Mouse (Mus musculus): ENCODE measurements around the gene Smim13. TPM values are rescaled to one million over a fixed set of nuclear protein-coding genes. Genes with fewer than 3 reads are reported as not detected.
A peak's percentile ranks its signal among the peaks of the same experiment; 100 is the strongest.
"Not testable (repeated sequence)": the region's sequence is repeated elsewhere in the genome, so short reads cannot be mapped to it uniquely, and the experiment has no call there.

Smim13 gene
- polyA plus RNA-seq, 1 experiment from 2014 or later, result 16.0 TPM

DNA sequence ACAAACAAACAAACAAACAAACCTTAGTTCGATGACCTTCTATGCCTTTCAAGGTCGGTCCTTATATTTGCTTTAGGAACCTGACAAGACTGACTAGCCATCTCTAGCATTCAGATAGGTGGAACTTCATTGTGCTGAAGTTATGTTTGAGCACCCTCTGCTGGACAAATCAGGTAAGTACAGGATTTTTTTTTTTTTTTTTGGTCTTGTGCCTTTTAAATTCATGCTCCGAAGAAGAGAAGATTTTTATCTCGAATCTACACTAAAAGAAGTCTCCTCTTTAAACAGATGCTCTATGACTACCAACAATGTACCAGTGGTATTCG lies 10.9 kb upstream of the Smim13 start:
- WGBS, result 9% methylated on average over 5 of the region's 5 CpGs
- Histone ChIP-seq H3K4me3 (no peak overlapping the region), H3K4me2 (no peak overlapping the region), H3K27me3 (no peaks in the 10 kb centered on the region), H3K9me3 (no peaks in the 10 kb centered on the region; the same call in 1 of the 2 replicates), H3K4me1 (no peaks in the 10 kb centered on the region), H3K36me3 (no peaks in the 10 kb centered on the region), H3K9ac (no peak overlapping the region), H3K27ac (no peak overlapping the region)
- no peak for ATAC-seq (ENCODE audit: insufficient number of reproducible peaks, insufficient read depth, low FRiP score, low TSS enrichment, low read depth)

DNA sequence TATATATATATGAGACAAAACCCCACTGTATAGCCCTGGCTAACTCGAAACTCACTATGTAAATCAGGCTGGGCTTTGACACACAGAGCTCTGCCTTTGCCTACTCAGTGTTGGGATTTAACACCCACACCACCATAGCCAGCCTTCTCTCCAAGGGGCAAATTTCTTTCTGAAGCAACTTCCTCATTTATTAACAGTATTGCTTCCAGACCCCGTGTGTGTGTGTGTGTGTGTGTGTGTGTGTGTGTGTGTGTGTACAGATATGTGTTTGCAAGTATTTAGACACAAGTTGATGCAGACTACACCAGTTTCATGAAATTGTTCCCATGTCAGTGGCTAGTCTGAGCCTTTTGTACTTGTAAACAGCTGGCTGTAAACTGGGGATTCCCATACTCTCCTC lies 8.1 kb upstream of the Smim13 start:
- Histone ChIP-seq H3K9me3 (no peaks in the 10 kb centered on the region; the same call in 1 of the 2 replicates), H3K4me2 (no peak overlapping the region), H3K27ac (no peak overlapping the region), H3K4me1 (no peaks in the 10 kb centered on the region), H3K36me3 (no peaks in the 10 kb centered on the region), H3K4me3 (no peak overlapping the region), H3K9ac (no peak overlapping the region), H3K27me3 (no peaks in the 10 kb centered on the region)
- ATAC-seq (ENCODE audit: insufficient number of reproducible peaks, insufficient read depth, low FRiP score, low TSS enrichment, low read depth), result no peak
- WGBS, result 68% methylated on average over 2 of the region's 2 CpGs

DNA sequence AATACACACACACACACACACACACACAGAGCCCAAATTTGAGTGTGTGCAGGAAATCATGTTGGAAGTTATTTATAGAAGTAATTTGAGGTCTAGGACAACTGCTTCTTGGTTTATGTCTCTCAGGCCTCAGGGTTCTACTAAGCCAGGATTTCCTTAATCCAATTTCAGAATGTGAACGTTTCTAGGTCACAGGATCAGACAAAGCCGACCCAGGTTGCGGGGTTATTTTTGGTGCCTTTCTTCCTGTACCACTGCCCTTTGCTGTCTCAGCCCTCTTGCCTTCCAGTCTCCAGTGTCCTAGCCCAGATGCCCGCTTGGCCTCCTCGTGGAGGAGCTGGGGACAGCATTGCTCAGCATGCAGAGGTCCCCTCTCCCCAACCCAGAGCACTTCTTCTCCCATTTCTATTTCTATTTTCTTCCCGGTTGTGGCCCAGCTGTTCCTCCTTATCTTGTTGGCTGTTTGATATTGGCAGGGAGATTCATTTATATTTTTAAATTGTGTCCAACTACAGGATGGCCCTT lies 5.3 kb upstream of the Smim13 start:
- 46% methylated on average over 6 of the region's 6 CpGs for WGBS

DNA sequence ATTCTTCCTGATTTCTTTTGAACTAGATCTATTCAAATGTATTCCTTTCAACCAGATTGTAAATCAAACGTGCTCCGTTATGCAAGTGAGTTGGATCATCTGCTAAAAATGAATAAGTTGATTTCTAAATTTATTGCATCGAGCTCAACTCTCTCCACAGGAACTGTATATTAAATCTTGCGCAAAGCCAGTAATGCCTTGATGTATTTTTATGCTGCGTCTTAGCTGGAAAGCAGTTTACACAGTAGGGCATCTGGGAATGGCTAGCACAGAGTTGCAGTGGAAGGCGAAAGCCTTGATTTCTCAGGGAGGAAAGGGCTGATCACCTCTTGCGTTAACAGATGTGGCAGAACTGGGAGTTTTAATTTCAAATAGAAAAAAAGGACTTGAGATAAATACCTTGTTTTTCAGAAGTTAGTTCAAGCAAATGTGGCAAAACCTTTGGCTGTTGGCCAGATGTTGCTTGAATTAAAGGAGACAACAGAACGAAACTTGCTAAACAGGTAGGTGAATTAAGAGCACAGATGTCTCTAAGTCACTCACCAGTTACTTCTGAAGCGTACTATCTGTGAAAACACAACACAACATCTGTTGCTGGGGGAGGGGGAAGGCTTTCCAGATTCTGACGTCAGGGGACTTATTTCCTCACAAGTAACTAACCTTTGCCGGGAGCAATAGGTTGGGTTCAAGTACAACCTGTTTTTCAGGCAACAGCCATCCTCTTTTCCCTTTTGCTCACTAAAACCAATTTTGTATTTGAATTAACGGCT lies 708 bp upstream of the Smim13 start:
- Histone ChIP-seq H3K4me2 (peak overlapping the region; percentile 72), H3K4me3 (peak overlapping the region; percentile 80), H3K9ac (peak overlapping the region; percentile 68), H3K27me3 (no peaks in the 10 kb centered on the region), H3K27ac (peak overlapping the region; percentile 81), H3K9me3 (no peaks in the 10 kb centered on the region), H3K36me3 (no peaks in the 10 kb centered on the region), H3K4me1 (peaks cover 11% of the 10 kb centered on the region)
- WGBS, result 41% methylated on average over 12 of the region's 12 CpGs
- no peak for ATAC-seq (ENCODE audit: insufficient number of reproducible peaks, insufficient read depth, low FRiP score, low TSS enrichment, low read depth)

More for the DNA sequence above, 5.3 kb upstream of the Smim13 start:
- H3K4me3 ChIP-seq, result no peak overlapping the region
- no peaks in the 10 kb centered on the region for H3K36me3 ChIP-seq
- H3K4me2 ChIP-seq, result no peak overlapping the region
- no peak overlapping the region for H3K27ac ChIP-seq
- no peaks in the 10 kb centered on the region; the same call in 1 of the 2 replicates for H3K9me3 ChIP-seq
- 0 out of 2 replicates have a peak, but pooled peaks cover 5% of the 10 kb centered on the region for H3K4me1 ChIP-seq
- no peak for ATAC-seq (ENCODE audit: insufficient number of reproducible peaks, insufficient read depth, low FRiP score, low TSS enrichment, low read depth)
- H3K27me3 ChIP-seq, result no peaks in the 10 kb centered on the region
- H3K9ac ChIP-seq, result no peak overlapping the region

DNA sequence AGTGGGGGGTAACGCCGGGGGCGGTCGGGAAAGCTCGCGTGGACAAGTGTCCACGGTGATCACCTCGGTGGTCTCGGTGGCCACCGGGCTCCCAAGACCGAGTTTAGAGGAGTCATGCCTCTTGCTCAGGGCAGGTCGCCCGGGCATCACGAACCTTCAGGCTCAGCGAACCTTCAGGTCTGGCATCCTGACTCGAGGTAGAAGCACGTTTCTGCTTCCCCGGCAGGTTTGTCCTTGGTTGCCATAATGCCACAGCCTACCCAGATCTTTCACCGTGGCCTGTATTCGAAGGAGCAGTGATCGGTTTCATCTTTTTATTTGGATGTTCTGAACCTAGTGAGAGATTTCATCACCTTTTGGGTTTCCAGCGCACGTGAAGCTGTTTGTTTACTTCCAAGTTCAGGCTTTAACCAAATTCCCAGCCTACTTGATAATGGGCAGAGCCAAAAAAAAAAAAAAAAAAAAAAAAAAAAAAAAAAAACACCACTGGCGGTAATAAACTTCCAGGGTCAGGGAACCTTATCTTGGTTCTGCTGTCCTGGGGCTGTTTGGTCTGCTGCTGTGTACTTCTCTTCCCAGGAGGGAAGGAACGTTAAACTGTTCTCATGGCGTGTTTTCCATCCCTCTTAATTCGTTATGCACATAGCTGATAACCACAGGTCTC lies 806 bp downstream of the Smim13 start:
- peak overlapping the region; percentile 88 for H3K27ac ChIP-seq
- H3K9me3 ChIP-seq, result no peaks in the 10 kb centered on the region
- no peaks in the 10 kb centered on the region for H3K27me3 ChIP-seq
- WGBS, result 1% methylated on average over 27 of the region's 27 CpGs
- H3K4me1 ChIP-seq, result peaks cover 11% of the 10 kb centered on the region
- H3K4me2 ChIP-seq, result peak overlapping the region; percentile 72
- H3K4me3 ChIP-seq, result peak overlapping the region; percentile 80
- H3K36me3 ChIP-seq, result no peaks in the 10 kb centered on the region
- peak overlapping the region; percentile 85 for H3K9ac ChIP-seq
- ATAC-seq (ENCODE audit: insufficient number of reproducible peaks, insufficient read depth, low FRiP score, low TSS enrichment, low read depth), result no peak

DNA sequence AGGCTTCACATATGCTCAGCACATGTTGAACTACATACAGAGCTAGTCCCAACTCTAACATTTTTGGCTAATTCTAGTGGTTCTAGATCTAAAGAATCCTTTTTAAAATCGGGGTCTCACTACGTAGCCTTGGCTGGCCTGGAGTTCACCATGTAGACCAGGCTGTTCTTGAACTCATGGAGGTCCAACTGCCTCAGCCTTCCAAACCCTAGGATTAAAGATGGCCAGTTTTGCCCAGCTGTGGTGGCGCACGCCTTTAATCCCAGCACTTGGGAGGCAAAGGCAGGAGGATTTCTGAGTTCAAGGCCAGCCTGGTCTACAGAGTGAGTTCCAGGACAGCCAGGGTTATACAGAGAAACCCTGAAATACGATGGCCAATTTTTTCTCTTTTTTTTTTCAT lies 1.6 kb downstream of the Smim13 start:
- H3K36me3 ChIP-seq; H3K27ac ChIP-seq; ATAC-seq (ENCODE audit: insufficient number of reproducible peaks, insufficient read depth, low FRiP score, low TSS enrichment, low read depth); H3K9me3 ChIP-seq; H3K9ac ChIP-seq; H3K27me3 ChIP-seq: not testable (repeated sequence)
- Histone ChIP-seq H3K4me2 (peak overlapping the region; percentile 72; the same call in 1 of the 2 replicates), H3K4me3 (0 out of 2 replicates have a peak overlapping the region, but pooled peaks have one; percentile 80), H3K4me1 (peaks cover 11% of the 10 kb centered on the region)
- 79% methylated on average over 5 of the region's 5 CpGs for WGBS

DNA sequence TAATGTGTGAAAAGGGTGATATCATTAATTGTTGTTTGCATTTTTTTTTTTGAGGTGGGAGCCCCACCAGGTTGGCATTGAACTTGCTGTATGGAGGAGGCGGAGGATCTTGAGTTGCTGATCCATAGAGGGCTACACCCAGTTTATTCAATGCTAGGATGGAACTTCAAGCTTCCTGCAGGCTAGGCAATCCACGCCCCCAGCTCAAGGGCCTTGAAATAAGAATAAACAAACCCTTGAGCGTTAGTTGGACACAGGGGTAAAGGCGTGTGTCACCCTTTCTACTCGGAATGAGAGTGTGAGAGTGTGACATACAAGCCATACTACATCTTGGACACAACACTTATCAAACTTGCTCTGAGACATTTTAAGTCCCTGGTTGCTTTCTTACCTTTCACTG lies 2.0 kb downstream of the Smim13 start:
- Histone ChIP-seq H3K4me3 (no peak overlapping the region), H3K27me3 (no peaks in the 10 kb centered on the region), H3K36me3 (no peaks in the 10 kb centered on the region), H3K9ac (no peak overlapping the region), H3K4me1 (peaks cover 11% of the 10 kb centered on the region), H3K9me3 (no peaks in the 10 kb centered on the region), H3K4me2 (no peak overlapping the region), H3K27ac (no peak overlapping the region)
- WGBS, result 75% methylated on average over 5 of the region's 5 CpGs
- ATAC-seq (ENCODE audit: insufficient number of reproducible peaks, insufficient read depth, low FRiP score, low TSS enrichment, low read depth), result no peak

DNA sequence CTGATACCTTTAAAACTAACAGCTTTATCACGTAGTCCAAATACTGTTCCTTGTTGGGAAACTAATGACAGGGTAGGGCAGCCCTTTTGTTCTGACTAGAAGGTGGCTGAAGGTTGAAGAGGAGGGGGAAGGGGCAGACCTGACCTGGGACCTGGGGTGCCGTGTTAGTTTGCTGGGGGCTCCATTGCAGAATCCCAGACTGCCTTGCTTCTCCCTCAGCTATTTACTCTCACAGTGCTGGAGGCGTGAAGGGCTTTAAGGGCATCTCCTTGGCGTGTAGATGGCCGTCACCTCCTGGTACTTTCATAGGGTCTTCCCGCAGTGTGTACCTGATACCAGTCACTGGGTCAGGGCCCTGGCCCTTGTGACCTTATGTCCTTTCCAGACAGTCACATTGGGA lies 2.5 kb downstream of the Smim13 start:
- H3K4me1 ChIP-seq, result peaks cover 11% of the 10 kb centered on the region
- no peak overlapping the region for H3K27ac ChIP-seq
- no peak for ATAC-seq (ENCODE audit: insufficient number of reproducible peaks, insufficient read depth, low FRiP score, low TSS enrichment, low read depth)
- no peaks in the 10 kb centered on the region for H3K9me3 ChIP-seq
- no peak overlapping the region for H3K4me3 ChIP-seq
- WGBS, result 72% methylated on average over 6 of the region's 6 CpGs
- H3K4me2 ChIP-seq, result no peak overlapping the region
- H3K9ac ChIP-seq, result no peak overlapping the region
- no peaks in the 10 kb centered on the region for H3K27me3 ChIP-seq
- no peaks in the 10 kb centered on the region for H3K36me3 ChIP-seq

DNA sequence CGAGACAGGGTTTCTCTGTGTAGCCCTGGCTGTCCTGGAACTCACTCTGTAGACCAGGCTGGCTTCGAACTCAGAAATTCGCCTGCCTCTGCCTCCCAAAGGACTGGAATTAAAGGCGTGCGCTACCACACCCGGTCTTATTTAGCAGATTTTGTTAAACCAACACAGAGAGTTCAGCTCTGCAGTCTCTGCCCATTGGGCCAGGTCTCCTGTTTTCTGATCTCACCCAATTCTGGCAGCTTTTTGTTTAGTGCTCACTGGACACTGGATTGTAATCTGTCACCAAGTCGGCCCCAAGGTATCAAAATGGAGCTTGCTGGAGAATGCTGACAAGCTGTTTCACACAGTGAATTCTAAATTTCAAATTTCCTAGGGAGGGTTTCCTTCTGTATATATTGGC lies 3.1 kb downstream of the Smim13 start:
- ATAC-seq (ENCODE audit: insufficient number of reproducible peaks, insufficient read depth, low FRiP score, low TSS enrichment, low read depth), result no peak
- Histone ChIP-seq H3K9me3 (no peaks in the 10 kb centered on the region), H3K36me3 (no peaks in the 10 kb centered on the region), H3K27ac (no peak overlapping the region), H3K27me3 (no peaks in the 10 kb centered on the region), H3K4me3 (no peak overlapping the region), H3K9ac (no peak overlapping the region), H3K4me1 (peaks cover 11% of the 10 kb centered on the region), H3K4me2 (no peak overlapping the region)
- 93% methylated on average over 7 of the region's 7 CpGs for WGBS

DNA sequence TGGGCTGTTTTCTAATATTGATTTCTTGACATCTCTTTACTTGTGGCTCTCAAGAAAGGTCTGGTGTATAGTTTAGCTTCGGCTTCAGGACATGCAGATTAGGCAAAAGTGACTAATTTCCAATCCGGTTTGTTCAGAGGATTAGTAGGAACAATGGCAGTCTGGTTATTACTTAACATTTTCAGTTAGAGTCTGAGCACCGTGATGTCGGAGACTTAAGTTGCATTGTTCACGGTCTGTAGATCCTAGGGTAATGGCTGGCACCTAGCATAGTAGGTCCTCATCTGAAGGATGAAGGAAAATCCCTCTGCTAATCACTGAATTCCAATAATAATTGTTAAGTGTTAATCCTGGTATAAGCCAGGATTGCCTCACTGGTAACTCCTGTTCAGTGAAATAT lies 6.5 kb downstream of the Smim13 start:
- WGBS, result 83% methylated on average over 5 of the region's 5 CpGs
- H3K4me1 ChIP-seq, result peaks cover 6% of the 10 kb centered on the region
- no peak overlapping the region for H3K9ac ChIP-seq
- ATAC-seq (ENCODE audit: insufficient number of reproducible peaks, insufficient read depth, low FRiP score, low TSS enrichment, low read depth), result no peak
- H3K9me3 ChIP-seq, result no peaks in the 10 kb centered on the region
- no peaks in the 10 kb centered on the region for H3K36me3 ChIP-seq
- H3K4me3 ChIP-seq, result no peak overlapping the region
- no peak overlapping the region for H3K4me2 ChIP-seq
- no peaks in the 10 kb centered on the region for H3K27me3 ChIP-seq
- H3K27ac ChIP-seq, result no peak overlapping the region

DNA sequence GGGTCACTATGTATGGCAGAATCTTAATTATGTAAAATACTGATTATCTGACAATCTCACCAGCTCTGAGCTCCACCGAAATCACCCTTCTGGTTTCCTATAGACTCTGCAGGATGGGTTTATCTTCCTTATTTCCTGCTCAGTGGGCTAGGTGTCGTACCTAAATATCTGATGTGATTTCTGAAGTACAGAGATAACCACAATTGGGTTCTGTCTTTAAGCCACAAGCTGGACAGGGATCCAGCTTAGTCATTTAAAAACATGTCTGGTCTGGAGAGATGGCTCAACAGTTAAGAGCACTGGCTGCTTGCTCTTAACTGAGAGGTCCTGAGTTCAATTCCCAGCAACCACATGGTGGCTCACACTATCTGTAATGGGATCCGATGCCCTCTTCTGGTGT lies 7.3 kb downstream of the Smim13 start:
- Histone ChIP-seq H3K4me2 (no peak overlapping the region), H3K9ac (no peak overlapping the region), H3K4me3 (no peak overlapping the region), H3K27ac (no peak overlapping the region), H3K36me3 (no peaks in the 10 kb centered on the region), H3K27me3 (no peaks in the 10 kb centered on the region), H3K9me3 (no peaks in the 10 kb centered on the region), H3K4me1 (peaks cover under 1% of the 10 kb centered on the region; the same call in 1 of the 2 replicates)
- WGBS, result 90% methylated on average over 3 of the region's 3 CpGs
- no peak for ATAC-seq (ENCODE audit: insufficient number of reproducible peaks, insufficient read depth, low FRiP score, low TSS enrichment, low read depth)

DNA sequence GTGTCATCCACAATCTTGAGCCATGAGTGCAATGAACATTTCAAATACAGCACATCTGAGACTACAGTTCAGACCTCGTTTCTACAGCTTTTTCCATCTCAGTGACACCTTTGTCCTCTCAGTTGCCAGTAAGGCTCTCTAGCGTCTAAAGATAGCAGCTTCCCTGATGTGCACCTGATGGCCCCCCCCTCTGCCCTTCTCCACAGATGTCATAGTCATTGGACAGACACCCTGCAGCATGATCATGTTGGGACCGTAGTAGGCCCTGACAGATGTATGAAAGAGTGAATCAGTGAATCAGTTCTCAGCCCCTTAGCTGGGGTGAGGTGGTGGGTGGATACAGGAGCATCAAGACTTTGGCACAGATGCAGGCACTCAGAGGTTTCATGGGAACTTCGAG lies 8.2 kb downstream of the Smim13 start:
- whole genome bisulfite sequencing, result 82% methylated on average over 4 of the region's 4 CpGs
- no peaks in the 10 kb centered on the region for H3K27me3 ChIP-seq
- no peak overlapping the region for H3K4me3 ChIP-seq
- no peak overlapping the region for H3K9ac ChIP-seq
- no peaks in the 10 kb centered on the region for H3K4me1 ChIP-seq
- no peaks in the 10 kb centered on the region for H3K36me3 ChIP-seq
- no peaks in the 10 kb centered on the region for H3K9me3 ChIP-seq
- no peak overlapping the region for H3K4me2 ChIP-seq
- no peak overlapping the region for H3K27ac ChIP-seq
- ATAC-seq (ENCODE audit: insufficient number of reproducible peaks, insufficient read depth, low FRiP score, low TSS enrichment, low read depth), result no peak
